Mouse (Mus musculus) embryonic facial prominence, embryonic 14.5 days (tissue): ENCODE data around the gene Mapk12. TPM values are rescaled to one million over a fixed set of nuclear protein-coding genes. Genes with fewer than 3 reads are reported as not detected.

Source experiments
- ATAC-seq: fragments of 200-750 bp; cut with Nextera tagmentation; 2 replicates; pipeline ENCODE4 v1.8.0; 2017; ENCODE audit warnings: low read depth, moderate number of reproducible peaks, moderate TSS enrichment
- DNase-seq: peaks from one replicate; pipeline ENCODE4 v3.0.0-alpha.2; 2015; ENCODE audit warnings: low spot score
- H3K27ac ChIP-seq: fragments of 300-500 bp; sonication (generic); replicated peaks from 2 replicates; pipeline ENCODE4 v1.5.1; 2014; ENCODE audit warnings: low read depth, mild to moderate bottlenecking, low read length, moderate library complexity
- H3K27me3 ChIP-seq: fragments of 300-500 bp; sonication (generic); replicated peaks from 2 replicates; pipeline ENCODE4 v1.6.1; 2014; ENCODE audit warnings: low read length; ENCODE audit not compliant: control insufficient read depth, insufficient read depth
- H3K36me3 ChIP-seq: fragments of 300-500 bp; sonication (generic); 2 replicates; pipeline ENCODE4 v1.6.1; 2014; ENCODE audit warnings: low read length, mixed read lengths; ENCODE audit not compliant: control insufficient read depth, insufficient read depth
- H3K4me1 ChIP-seq: fragments of 300-500 bp; sonication (generic); 2 replicates; pipeline ENCODE4 v1.6.1; 2014; ENCODE audit warnings: antibody characterized with exemption, low read length; ENCODE audit not compliant: control insufficient read depth, insufficient read depth
- H3K4me2 ChIP-seq: fragments of 300-500 bp; sonication (generic); 2 replicates; pipeline ENCODE4 v1.6.1; 2014; ENCODE audit warnings: low read depth, mild to moderate bottlenecking, low read length, moderate library complexity, mixed read lengths
- H3K4me3 ChIP-seq: fragments of 300-500 bp; sonication (generic); 2 replicates; pipeline ENCODE4 v1.5.1; 2014; ENCODE audit warnings: low read depth, mild to moderate bottlenecking, low read length
- H3K9ac ChIP-seq: fragments of 300-500 bp; sonication (generic); 2 replicates; pipeline ENCODE4 v1.6.1; 2014; ENCODE audit warnings: low read depth, mild to moderate bottlenecking, low read length, moderate library complexity, mixed read lengths
- H3K9me3 ChIP-seq: fragments of 300-500 bp; sonication (generic); 2 replicates; pipeline ENCODE4 v1.6.1; 2016; ENCODE audit warnings: low read length; ENCODE audit not compliant: control insufficient read depth
- WGBS: fragments of 180-500 bp; shearing (Covaris S2); extraction: QIAGEN DNeasy Blood & Tissue Kit; methylation state at CpG from one replicate; pipeline ENCODE4 v1.1.7; 2014; 5-methylcytosine and 5-hydroxymethylcytosine counted together
- polyA plus RNA-seq: library from polyadenylated mRNA; unstranded; fragments of >200 nt; fragmentation: Nextera tagmentation; extraction: Ambion mirVana; gene quantifications from 2 replicates; pipeline ENCODE4 v1.2.1, GENCODE M21; 2014

The Mapk12 gene
- polyA plus RNA-seq, 1 experiment from 2014 or later: 14.2 TPM

DNA sequence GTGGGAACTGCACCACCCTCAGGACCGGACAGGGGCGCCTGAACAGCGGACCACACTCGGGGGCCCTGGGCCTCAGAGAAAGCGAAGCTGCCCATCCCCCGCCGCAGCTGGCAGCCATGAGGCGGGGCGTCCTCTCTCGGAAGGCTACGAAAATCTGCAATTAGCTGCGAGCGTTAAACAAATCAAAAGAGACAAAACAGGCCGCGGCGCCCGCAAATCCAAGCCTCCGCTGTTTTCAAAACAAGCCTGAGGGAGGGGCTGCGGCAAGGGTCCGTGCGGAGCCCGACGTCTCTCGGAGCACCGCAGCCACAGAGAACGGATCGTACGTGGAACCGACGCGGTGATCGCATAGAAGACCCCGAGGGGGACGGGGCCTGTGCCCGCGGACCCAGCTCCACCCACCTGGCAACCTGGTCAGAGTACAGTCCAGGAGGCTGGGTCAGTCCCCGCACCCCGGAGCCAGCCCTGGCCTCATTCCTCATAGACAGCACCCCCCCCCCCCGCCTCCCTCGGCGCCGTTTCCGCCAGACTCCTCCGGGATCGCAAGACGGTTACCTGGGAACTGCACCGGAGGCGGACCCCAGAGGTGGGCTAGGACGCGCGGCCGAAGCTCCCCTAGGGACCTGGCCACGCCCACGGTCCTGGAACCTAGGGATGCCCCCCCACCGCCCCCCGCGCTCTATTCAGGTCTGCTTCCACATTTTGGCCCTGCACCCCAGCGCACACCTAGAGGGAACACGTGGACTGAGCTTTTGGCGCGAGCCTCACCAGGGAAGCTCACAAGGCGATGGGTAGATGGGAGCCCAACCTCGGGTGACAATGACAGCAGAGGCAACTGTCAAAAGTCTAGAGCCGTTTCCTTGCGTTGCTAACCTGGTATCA, 32.8 kb upstream of the Mapk12 start:
- peak; percentile 7 for ATAC-seq
- H3K36me3 ChIP-seq: peaks cover 8% of the 10 kb centered on the region
- peak; percentile 78 for DNase-seq
- peaks cover 79% of the 10 kb centered on the region for H3K4me1 ChIP-seq
- no peaks in the 10 kb centered on the region for H3K27me3 ChIP-seq
- H3K27ac ChIP-seq: peak overlapping the region; percentile 73
- peak overlapping the region; percentile 76 for H3K9ac ChIP-seq
- H3K4me2 ChIP-seq: peak overlapping the region; percentile 100
- H3K4me3 ChIP-seq: peak overlapping the region; percentile 58
- H3K9me3 ChIP-seq: no peaks in the 10 kb centered on the region
- under 1% methylated on average over 40 of the region's 65 CpGs for WGBS

GRCm38 (mm10) chr15:89172276-89172935, 31.9 kb upstream of the Mapk12 start:
- DNase-seq (no peak), ATAC-seq (no peak)
- no peaks in the 10 kb centered on the region for H3K9me3 ChIP-seq
- H3K9ac ChIP-seq: peak overlapping the region; percentile 76
- peaks cover 17% of the 10 kb centered on the region for H3K36me3 ChIP-seq
- H3K27ac ChIP-seq: peak overlapping the region; percentile 73
- H3K4me3 ChIP-seq: peak overlapping the region; percentile 58
- H3K27me3 ChIP-seq: no peaks in the 10 kb centered on the region
- 29% methylated on average over 17 of the region's 17 CpGs for WGBS
- H3K4me1 ChIP-seq: peaks cover 70% of the 10 kb centered on the region
- peak overlapping the region; percentile 100 for H3K4me2 ChIP-seq

DNA sequence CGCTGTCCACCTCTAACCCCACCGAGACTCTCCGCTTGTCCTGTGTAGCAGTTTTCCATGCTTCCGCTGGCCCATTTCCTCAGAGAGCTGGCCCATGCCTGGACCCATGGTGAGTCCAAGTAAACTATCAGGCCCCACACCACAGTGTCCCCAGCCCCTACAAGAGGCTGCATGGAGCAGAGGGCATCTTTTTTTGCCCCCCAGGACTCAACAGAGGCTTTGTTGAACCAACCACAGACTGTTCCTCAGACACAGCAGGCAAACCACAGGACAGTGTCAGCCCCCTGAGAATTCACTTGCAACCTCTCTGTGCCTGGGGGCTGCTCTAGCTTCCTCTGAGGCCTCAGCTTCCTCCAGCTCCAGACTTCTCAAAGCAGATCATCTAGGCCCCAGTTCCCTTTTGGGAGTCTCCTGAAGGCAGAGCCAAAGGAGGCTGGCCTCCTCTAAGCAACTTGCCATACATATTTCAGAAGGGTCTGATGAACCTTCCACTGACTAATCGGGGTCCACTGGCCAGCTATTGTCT, 31.1 kb upstream of the Mapk12 start:
- no peak overlapping the region; the same call in 1 of the 2 replicates for H3K4me2 ChIP-seq
- DNase-seq (no peak), ATAC-seq (no peak)
- 87% methylated on average over 5 of the region's 5 CpGs for WGBS
- H3K9ac ChIP-seq: no peak overlapping the region
- H3K27me3 ChIP-seq: no peaks in the 10 kb centered on the region
- no peak overlapping the region for H3K27ac ChIP-seq
- no peak overlapping the region for H3K4me3 ChIP-seq
- H3K36me3 ChIP-seq: peaks cover 25% of the 10 kb centered on the region
- H3K4me1 ChIP-seq: peaks cover 62% of the 10 kb centered on the region
- no peaks in the 10 kb centered on the region for H3K9me3 ChIP-seq

DNA sequence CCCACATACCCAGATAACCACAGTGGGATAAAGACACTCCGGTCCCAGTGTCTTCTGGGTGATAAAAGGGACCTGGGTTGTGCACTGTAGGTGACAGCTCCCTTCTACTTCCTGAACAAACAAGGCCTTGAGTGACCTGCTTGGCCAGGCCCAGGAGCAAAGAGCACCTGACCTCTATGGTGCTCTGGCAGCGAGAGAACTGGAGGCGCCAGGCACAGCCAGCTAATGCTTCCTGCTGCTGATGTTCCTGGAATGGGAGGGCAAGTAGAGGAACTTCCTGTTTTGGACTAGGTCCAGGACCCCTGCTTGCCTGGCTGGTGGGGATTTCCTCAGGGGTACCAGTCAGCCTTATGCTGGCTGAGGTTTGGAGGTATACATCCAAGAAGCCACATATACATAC, 29.6 kb upstream of the Mapk12 start:
- 42% methylated on average over 3 of the region's 3 CpGs for WGBS
- Histone ChIP-seq H3K36me3 (peaks cover 40% of the 10 kb centered on the region), H3K27ac (peak overlapping the region; percentile 59), H3K27me3 (no peaks in the 10 kb centered on the region), H3K4me2 (peak overlapping the region; percentile 37; the same call in 1 of the 2 replicates), H3K9me3 (no peaks in the 10 kb centered on the region), H3K4me3 (no peak overlapping the region), H3K9ac (no peak overlapping the region), H3K4me1 (peaks cover 53% of the 10 kb centered on the region)
- no peak for ATAC-seq
- no peak for DNase-seq

- ATAC-seq (peak; percentile 84), DNase-seq (peak; percentile 95)
- WGBS: 3% methylated on average over 8 of the region's 10 CpGs
- Histone ChIP-seq H3K4me3 (peak overlapping the region; percentile 1), H3K36me3 (peaks cover 47% of the 10 kb centered on the region), H3K9ac (peak overlapping the region; percentile 38; the same call in 1 of the 2 replicates), H3K4me1 (peaks cover 50% of the 10 kb centered on the region), H3K4me2 (peak overlapping the region; percentile 37), H3K27ac (peak overlapping the region; percentile 59), H3K9me3 (no peaks in the 10 kb centered on the region), H3K27me3 (no peaks in the 10 kb centered on the region)
Measured at GRCm38 (mm10) chr15:89169431-89169830, 28.9 kb upstream of the Mapk12 start.

DNA sequence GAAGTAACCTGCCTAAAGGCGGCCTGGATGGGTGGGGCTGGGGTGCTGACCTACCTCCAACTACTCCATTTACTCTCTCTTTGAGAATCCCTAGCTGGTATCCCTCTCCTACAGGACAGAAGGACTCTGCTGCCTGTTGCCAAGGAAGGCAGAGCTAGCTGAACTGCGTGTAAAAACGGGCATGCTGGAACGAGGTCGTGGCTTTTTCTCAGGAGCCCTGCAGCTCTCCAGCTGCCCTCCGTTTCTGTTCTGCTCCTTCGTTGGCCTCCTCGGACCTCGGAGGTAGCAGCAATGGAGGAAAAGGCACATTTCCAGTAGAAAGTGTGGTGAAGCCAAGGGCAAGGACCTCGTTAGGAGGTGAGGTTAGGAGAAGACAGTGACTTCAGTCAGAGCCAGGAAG, 28.4 kb upstream of the Mapk12 start:
- peak overlapping the region; percentile 37 for H3K4me2 ChIP-seq
- ATAC-seq (no peak), DNase-seq (no peak)
- peaks cover 44% of the 10 kb centered on the region for H3K4me1 ChIP-seq
- H3K9me3 ChIP-seq: no peaks in the 10 kb centered on the region
- peak overlapping the region; percentile 38 for H3K9ac ChIP-seq
- H3K27me3 ChIP-seq: no peaks in the 10 kb centered on the region
- H3K36me3 ChIP-seq: peaks cover 52% of the 10 kb centered on the region
- peak overlapping the region; percentile 1 for H3K4me3 ChIP-seq
- H3K27ac ChIP-seq: peak overlapping the region; percentile 59
- 49% methylated on average over 10 of the region's 10 CpGs for WGBS

- H3K27me3 ChIP-seq: no peaks in the 10 kb centered on the region
- 88% methylated on average over 12 of the region's 12 CpGs for WGBS
- H3K36me3 ChIP-seq: peaks cover 86% of the 10 kb centered on the region
- no peak overlapping the region for H3K9ac ChIP-seq
- no peak overlapping the region for H3K27ac ChIP-seq
- no peak for DNase-seq
- no peak overlapping the region for H3K4me3 ChIP-seq
- no peak overlapping the region for H3K4me2 ChIP-seq
- H3K9me3 ChIP-seq: no peaks in the 10 kb centered on the region
- H3K4me1 ChIP-seq: peaks cover 16% of the 10 kb centered on the region
- ATAC-seq: no peak
Measured at GRCm38 (mm10) chr15:89165478-89165877, 25.0 kb upstream of the Mapk12 start.

GRCm38 (mm10) chr15:89161397-89161796, 20.9 kb upstream of the Mapk12 start:
- no peak for DNase-seq
- no peak overlapping the region for H3K4me3 ChIP-seq
- 89% methylated on average over 7 of the region's 9 CpGs for WGBS
- H3K9me3 ChIP-seq: no peaks in the 10 kb centered on the region
- no peak overlapping the region for H3K4me2 ChIP-seq
- H3K4me1 ChIP-seq: no peaks in the 10 kb centered on the region
- no peak overlapping the region for H3K9ac ChIP-seq
- no peaks in the 10 kb centered on the region for H3K27me3 ChIP-seq
- peak; percentile 20; the same call in 1 of the 2 replicates for ATAC-seq
- peaks cover 100% of the 10 kb centered on the region for H3K36me3 ChIP-seq
- H3K27ac ChIP-seq: no peak overlapping the region
